Mouse (Mus musculus) cerebellum, adult 8-10 months (tissue): ENCODE measurements around the gene Igfbp3.

Experiments used
- DNase-seq: peaks from one replicate; pipeline ENCODE4 v3.0.0; 2022

The Igfbp3 gene

DNA sequence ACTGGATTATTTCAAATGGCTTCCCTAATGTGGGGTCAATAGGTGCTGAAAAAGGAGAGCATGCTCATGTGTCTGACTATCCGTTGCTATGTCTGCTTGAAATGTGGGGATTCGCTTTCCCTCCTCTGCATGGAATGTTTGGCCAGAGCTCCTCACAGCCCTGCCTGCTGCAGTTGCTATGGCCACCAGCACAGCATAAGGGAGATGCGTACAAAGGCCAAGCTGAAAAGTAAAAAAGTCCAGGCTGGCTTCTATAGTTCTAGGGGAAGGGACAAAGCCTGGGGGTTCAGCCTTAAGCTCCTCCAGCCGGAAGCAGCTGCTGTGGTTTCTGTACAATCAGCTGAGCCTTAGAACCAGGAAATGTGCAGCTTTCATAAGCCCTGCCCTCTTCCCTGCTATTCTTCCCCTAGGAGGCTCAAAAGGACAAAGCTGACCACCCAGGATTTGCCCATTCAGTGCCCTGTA is 53.1 kb downstream of the Igfbp3 start:
- DNase-seq: no peak

DNA sequence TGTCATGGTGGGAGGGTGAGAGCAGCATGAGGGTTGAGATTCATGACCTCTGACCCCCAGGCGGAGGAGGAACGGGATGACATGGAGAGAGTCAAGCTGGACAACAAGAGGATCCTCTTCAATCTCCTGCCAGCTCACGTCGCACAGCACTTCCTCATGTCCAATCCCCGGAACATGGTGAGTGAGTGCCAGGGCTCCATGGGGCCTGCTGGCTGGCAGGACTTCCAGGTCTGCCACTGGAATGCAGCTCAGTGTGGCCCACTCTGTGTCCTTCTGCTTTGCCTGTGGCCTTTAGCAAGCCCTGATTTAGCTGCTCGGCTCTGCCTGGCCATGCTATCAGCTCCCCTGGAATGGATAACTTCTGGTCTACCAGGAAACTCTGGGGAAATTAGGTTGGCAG is 53.6 kb downstream of the Igfbp3 start:
- DNase-seq: peak; percentile 49

DNA sequence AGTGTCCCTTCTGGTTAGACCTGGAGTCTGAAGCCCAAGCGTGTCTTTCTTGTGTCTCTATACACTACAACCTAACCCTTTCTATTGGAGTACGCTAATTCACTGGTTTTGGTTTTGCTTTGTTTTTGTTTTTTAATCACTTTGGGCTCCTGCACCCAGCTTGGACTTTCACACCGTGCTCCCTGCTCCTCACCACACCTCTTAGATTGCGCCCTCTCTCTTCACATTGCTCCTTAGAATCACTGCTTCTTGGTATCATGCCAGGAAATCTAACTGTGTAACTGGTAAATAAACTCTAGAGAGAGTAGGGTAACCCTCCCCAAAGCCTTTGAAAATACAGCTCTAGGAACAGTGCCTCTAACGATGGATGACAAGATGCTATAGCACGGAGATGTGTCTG is 55.5 kb downstream of the Igfbp3 start:
- no peak for DNase-seq

DNA sequence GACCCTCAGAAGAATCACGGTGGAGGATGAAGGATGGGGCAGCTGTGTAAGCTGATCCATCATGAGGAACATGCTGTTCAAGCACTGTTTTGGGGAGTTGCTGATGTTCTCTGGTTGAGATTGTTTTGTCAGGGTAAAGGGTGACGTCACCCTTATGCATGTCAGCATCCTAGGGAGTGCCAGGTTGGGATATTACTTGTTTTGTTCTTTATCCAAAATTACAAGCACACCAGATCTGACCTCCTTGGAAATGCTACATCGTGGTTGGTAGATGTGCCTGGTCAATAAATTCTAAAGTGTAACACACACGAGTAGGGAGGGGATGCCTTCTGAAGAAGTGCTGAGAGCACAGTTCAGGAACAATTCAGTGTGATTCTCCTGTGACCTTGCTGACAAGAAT is 57.3 kb downstream of the Igfbp3 start:
- no peak for DNase-seq
